Mouse (Mus musculus): Measurements from ENCODE around the gene Klhl18. TPM values are rescaled to one million over a fixed set of nuclear protein-coding genes. Genes with fewer than 3 reads are reported as not detected.
A peak's percentile ranks its signal among the peaks of the same experiment; 100 is the strongest.

Gene Klhl18
- polyA plus RNA-seq, 1 experiment from 2014 or later, result 7.6 TPM

DNA sequence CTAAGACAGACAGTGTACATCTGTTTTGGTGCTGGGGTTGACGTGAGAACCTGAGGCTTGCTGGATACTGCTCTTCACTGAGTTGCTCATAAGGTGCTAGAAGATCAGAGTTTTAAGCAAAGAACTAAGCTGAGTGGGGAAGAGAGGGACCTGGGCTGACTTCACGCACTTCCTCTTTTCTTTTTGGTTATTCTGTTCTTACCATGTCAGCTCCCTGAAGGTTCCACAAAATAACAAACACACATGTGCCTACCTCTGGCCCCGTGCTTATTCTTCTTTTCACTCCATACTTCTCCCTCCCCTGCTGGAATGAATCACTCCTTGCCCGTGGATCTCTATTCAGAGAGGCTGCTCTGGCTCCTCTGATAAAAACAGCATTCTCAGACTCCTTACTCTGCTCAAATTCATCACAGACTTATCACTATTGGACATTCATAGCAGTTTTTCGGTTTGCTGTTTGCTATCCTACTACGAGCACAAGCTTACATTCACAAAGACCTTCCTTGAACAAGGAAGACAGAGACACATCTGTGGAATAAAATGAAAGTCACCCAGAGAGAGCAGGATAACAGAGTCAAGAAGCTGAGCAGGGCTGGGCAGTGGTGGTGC lies 12.4 kb downstream of the Klhl18 start:
- WGBS, result 91% methylated on average over 6 of the region's 6 CpGs

GRCm38 (mm10) chr9:110462321-110462720 lies 14.2 kb downstream of the Klhl18 start:
- 72% methylated on average over 7 of the region's 7 CpGs for WGBS
- no peaks in the 10 kb centered on the region for H3K27me3 ChIP-seq (replicated peaks; ENCODE audit: control insufficient read depth, insufficient read depth, low read length)
- no peak overlapping the region for H3K4me3 ChIP-seq (ENCODE audit: low read depth, low read length)
- ATAC-seq (replicated peaks; ENCODE audit: low FRiP score, low TSS enrichment, low read depth), result no peak
- 0 out of 2 replicates have a peak, but pooled peaks cover 3% of the 10 kb centered on the region for H3K36me3 ChIP-seq (ENCODE audit: control insufficient read depth, insufficient read depth, low read length)
- no peak for DNase-seq (ENCODE audit: low spot score)
- no peak overlapping the region for H3K9ac ChIP-seq (ENCODE audit: low read length)
- no peaks in the 10 kb centered on the region; the same call in 1 of the 2 replicates for H3K4me1 ChIP-seq (replicated peaks; ENCODE audit: control insufficient read depth, insufficient read depth, low read length)
- H3K4me2 ChIP-seq (ENCODE audit: low read length), result no peak overlapping the region
- H3K27ac ChIP-seq (ENCODE audit: low read depth), result no peak overlapping the region
- H3K9me3 ChIP-seq (ENCODE audit: control insufficient read depth, low read length), result no peaks in the 10 kb centered on the region

More for the DNA sequence above, 12.4 kb downstream of the Klhl18 start:
- DNase-seq (ENCODE audit: low spot score), result no peak
- no peaks in the 10 kb centered on the region for H3K27me3 ChIP-seq (replicated peaks; ENCODE audit: control insufficient read depth, insufficient read depth, low read length)
- H3K9me3 ChIP-seq (ENCODE audit: control insufficient read depth, low read length), result no peaks in the 10 kb centered on the region
- H3K36me3 ChIP-seq (ENCODE audit: control insufficient read depth, insufficient read depth, low read length), result 0 out of 2 replicates have a peak, but pooled peaks cover 3% of the 10 kb centered on the region
- no peak for ATAC-seq (replicated peaks; ENCODE audit: low FRiP score, low TSS enrichment, low read depth)
- H3K4me2 ChIP-seq (ENCODE audit: low read length), result no peak overlapping the region
- H3K9ac ChIP-seq (ENCODE audit: low read length), result no peak overlapping the region
- no peak overlapping the region for H3K27ac ChIP-seq (ENCODE audit: low read depth)
- H3K4me1 ChIP-seq (replicated peaks; ENCODE audit: control insufficient read depth, insufficient read depth, low read length), result no peaks in the 10 kb centered on the region; the same call in 1 of the 2 replicates
- no peak overlapping the region for H3K4me3 ChIP-seq (ENCODE audit: low read depth, low read length)

- 84% methylated on average over 18 of the region's 18 CpGs for WGBS
- no peak for DNase-seq (ENCODE audit: low spot score)
These were observed 15.3 kb downstream of the Klhl18 start for GRCm38 (mm10) chr9:110460884-110461815.

GRCm38 (mm10) chr9:110459145-110459727 lies 17.3 kb downstream of the Klhl18 start:
- no peaks in the 10 kb centered on the region; the same call in 1 of the 2 replicates for H3K4me1 ChIP-seq (replicated peaks; ENCODE audit: control insufficient read depth, insufficient read depth, low read length)
- 0 out of 2 replicates have a peak, but pooled peaks cover 3% of the 10 kb centered on the region for H3K36me3 ChIP-seq (ENCODE audit: control insufficient read depth, insufficient read depth, low read length)
- H3K27me3 ChIP-seq (replicated peaks; ENCODE audit: control insufficient read depth, insufficient read depth, low read length), result no peaks in the 10 kb centered on the region
- no peak for DNase-seq (ENCODE audit: low spot score)
- H3K27ac ChIP-seq (ENCODE audit: low read depth), result peak overlapping the region; percentile 51
- no peak overlapping the region for H3K9ac ChIP-seq (ENCODE audit: low read length)
- no peak for ATAC-seq (replicated peaks; ENCODE audit: low FRiP score, low TSS enrichment, low read depth)
- 50% methylated on average over 2 of the region's 2 CpGs for WGBS
- no peak overlapping the region for H3K4me3 ChIP-seq (ENCODE audit: low read depth, low read length)
- H3K4me2 ChIP-seq (ENCODE audit: low read length), result no peak overlapping the region
- H3K9me3 ChIP-seq (ENCODE audit: control insufficient read depth, low read length), result no peaks in the 10 kb centered on the region

More at GRCm38 (mm10) chr9:110460884-110461815, 15.3 kb downstream of the Klhl18 start:
- Histone ChIP-seq H3K4me3 (ENCODE audit: low read depth, low read length) (no peak overlapping the region), H3K4me2 (ENCODE audit: low read length) (no peak overlapping the region), H3K4me1 (replicated peaks; ENCODE audit: control insufficient read depth, insufficient read depth, low read length) (no peaks in the 10 kb centered on the region; the same call in 1 of the 2 replicates), H3K9me3 (ENCODE audit: control insufficient read depth, low read length) (no peaks in the 10 kb centered on the region), H3K36me3 (ENCODE audit: control insufficient read depth, insufficient read depth, low read length) (0 out of 2 replicates have a peak, but pooled peaks cover 3% of the 10 kb centered on the region), H3K9ac (ENCODE audit: low read length) (no peak overlapping the region), H3K27ac (ENCODE audit: low read depth) (no peak overlapping the region), H3K27me3 (replicated peaks; ENCODE audit: control insufficient read depth, insufficient read depth, low read length) (no peaks in the 10 kb centered on the region)
- ATAC-seq (replicated peaks; ENCODE audit: low FRiP score, low TSS enrichment, low read depth), result no peak

DNA sequence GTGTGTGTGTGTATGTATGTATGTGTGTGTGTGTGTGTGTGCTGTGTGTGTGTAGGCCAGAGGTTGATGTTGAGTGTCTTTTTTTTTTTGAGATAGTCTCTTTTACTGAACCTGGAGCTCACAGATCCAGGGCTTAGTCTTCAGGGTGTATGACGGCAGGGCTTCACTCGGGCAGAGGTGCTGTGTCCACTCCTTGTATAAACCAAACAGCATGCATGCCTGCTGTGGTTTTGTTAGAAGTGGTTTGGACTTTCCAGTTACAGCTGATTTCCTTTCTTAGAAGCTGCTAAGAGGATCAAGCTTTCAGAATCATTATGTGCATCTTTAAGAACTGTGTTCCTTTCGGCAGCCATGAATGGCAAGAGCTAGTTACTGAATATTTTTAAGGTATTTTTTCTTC lies 18.6 kb downstream of the Klhl18 start:
- Histone ChIP-seq H3K27ac (ENCODE audit: low read depth) (no peak overlapping the region), H3K4me2 (ENCODE audit: low read length) (no peak overlapping the region), H3K27me3 (replicated peaks; ENCODE audit: control insufficient read depth, insufficient read depth, low read length) (no peaks in the 10 kb centered on the region), H3K4me3 (ENCODE audit: low read depth, low read length) (no peak overlapping the region), H3K9me3 (ENCODE audit: control insufficient read depth, low read length) (no peaks in the 10 kb centered on the region), H3K36me3 (ENCODE audit: control insufficient read depth, insufficient read depth, low read length) (no peaks in the 10 kb centered on the region), H3K4me1 (replicated peaks; ENCODE audit: control insufficient read depth, insufficient read depth, low read length) (no peaks in the 10 kb centered on the region; the same call in 1 of the 2 replicates), H3K9ac (ENCODE audit: low read length) (no peak overlapping the region)
- WGBS, result 84% methylated on average over 3 of the region's 3 CpGs
- no peak for DNase-seq (ENCODE audit: low spot score)
- ATAC-seq (replicated peaks; ENCODE audit: low FRiP score, low TSS enrichment, low read depth), result no peak

GRCm38 (mm10) chr9:110452523-110452922 lies 24.0 kb downstream of the Klhl18 start:
- 81% methylated on average over 3 of the region's 3 CpGs for WGBS
- ATAC-seq (replicated peaks; ENCODE audit: low FRiP score, low TSS enrichment, low read depth), result no peak

DNA sequence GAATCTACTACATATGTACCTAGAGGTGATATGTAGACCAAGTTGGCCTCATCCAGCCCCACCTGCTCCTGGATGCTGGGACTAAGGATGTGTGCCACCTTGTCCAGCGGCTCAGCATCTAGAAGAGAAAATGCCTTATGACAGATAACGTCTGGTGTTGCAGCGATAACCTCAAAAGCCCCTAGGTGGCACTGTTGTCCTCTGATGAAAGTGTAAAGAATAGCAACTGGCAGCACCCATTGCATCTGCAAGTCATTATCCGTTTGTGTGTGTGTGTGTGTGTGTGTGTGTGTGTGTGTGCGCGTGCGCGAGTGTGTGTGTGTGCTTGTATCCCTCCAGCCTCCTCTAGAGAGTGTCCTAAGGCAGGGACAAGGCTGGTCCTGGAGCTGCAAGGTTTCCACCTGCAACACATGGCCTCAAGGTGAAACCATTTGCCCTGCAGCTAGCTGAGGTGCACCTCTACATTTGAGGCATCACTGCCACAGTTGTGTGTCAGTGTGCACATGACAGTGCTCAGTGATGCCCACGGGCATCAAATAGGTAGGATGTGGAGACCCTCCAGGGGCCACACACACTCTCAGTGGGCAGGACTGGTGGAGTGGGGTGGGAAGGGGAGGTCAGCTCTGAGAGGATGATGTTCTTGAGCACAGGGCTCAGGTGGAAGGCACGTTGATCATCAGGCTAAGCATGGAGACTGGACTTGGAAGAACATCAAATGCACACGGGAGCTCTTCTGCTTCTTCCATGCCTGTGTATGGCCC lies 27.5 kb downstream of the Klhl18 start:
- Histone ChIP-seq H3K27ac (ENCODE audit: low read depth) (no peak overlapping the region), H3K9me3 (ENCODE audit: control insufficient read depth, low read length) (no peaks in the 10 kb centered on the region), H3K4me3 (ENCODE audit: low read depth, low read length) (no peak overlapping the region), H3K27me3 (replicated peaks; ENCODE audit: control insufficient read depth, insufficient read depth, low read length) (no peaks in the 10 kb centered on the region), H3K9ac (ENCODE audit: low read length) (no peak overlapping the region), H3K4me2 (ENCODE audit: low read length) (no peak overlapping the region), H3K36me3 (ENCODE audit: control insufficient read depth, insufficient read depth, low read length) (peaks cover 16% of the 10 kb centered on the region; the same call in 1 of the 2 replicates), H3K4me1 (replicated peaks; ENCODE audit: control insufficient read depth, insufficient read depth, low read length) (no peaks in the 10 kb centered on the region)
- 30% methylated on average over 11 of the region's 11 CpGs for WGBS
- DNase-seq (ENCODE audit: low spot score) (peak; percentile 86), ATAC-seq (replicated peaks; ENCODE audit: low FRiP score, low TSS enrichment, low read depth) (peak; percentile 72)

More at GRCm38 (mm10) chr9:110452523-110452922, 24.0 kb downstream of the Klhl18 start:
- no peak for DNase-seq (ENCODE audit: low spot score)
- Histone ChIP-seq H3K27ac (ENCODE audit: low read depth) (no peak overlapping the region), H3K27me3 (replicated peaks; ENCODE audit: control insufficient read depth, insufficient read depth, low read length) (no peaks in the 10 kb centered on the region), H3K4me1 (replicated peaks; ENCODE audit: control insufficient read depth, insufficient read depth, low read length) (no peaks in the 10 kb centered on the region), H3K36me3 (ENCODE audit: control insufficient read depth, insufficient read depth, low read length) (peaks cover 12% of the 10 kb centered on the region; the same call in 1 of the 2 replicates), H3K9ac (ENCODE audit: low read length) (no peak overlapping the region), H3K4me3 (ENCODE audit: low read depth, low read length) (no peak overlapping the region), H3K9me3 (ENCODE audit: control insufficient read depth, low read length) (no peaks in the 10 kb centered on the region), H3K4me2 (ENCODE audit: low read length) (no peak overlapping the region)

- H3K4me1 ChIP-seq (replicated peaks; ENCODE audit: control insufficient read depth, insufficient read depth, low read length), result no peaks in the 10 kb centered on the region
- H3K9me3 ChIP-seq (ENCODE audit: control insufficient read depth, low read length), result no peaks in the 10 kb centered on the region
- WGBS, result 83% methylated on average over 15 of the region's 15 CpGs
- peaks cover 16% of the 10 kb centered on the region; the same call in 1 of the 2 replicates for H3K36me3 ChIP-seq (ENCODE audit: control insufficient read depth, insufficient read depth, low read length)
- no peak overlapping the region for H3K9ac ChIP-seq (ENCODE audit: low read length)
- ATAC-seq (replicated peaks; ENCODE audit: low FRiP score, low TSS enrichment, low read depth) (no peak), DNase-seq (ENCODE audit: low spot score) (no peak)
- no peak overlapping the region for H3K4me2 ChIP-seq (ENCODE audit: low read length)
- H3K27me3 ChIP-seq (replicated peaks; ENCODE audit: control insufficient read depth, insufficient read depth, low read length), result no peaks in the 10 kb centered on the region
- no peak overlapping the region for H3K27ac ChIP-seq (ENCODE audit: low read depth)
- no peak overlapping the region for H3K4me3 ChIP-seq (ENCODE audit: low read depth, low read length)
These were observed 28.1 kb downstream of the Klhl18 start for GRCm38 (mm10) chr9:110448356-110448755.
